Mouse (Mus musculus): ENCODE data around the gene 5031439G07Rik. TPM values are rescaled to one million over a fixed set of nuclear protein-coding genes. Genes with fewer than 3 reads are reported as not detected.

The 5031439G07Rik gene
- polyA plus RNA-seq, 1 experiment from 2014 or later = 5.0 TPM

DNA sequence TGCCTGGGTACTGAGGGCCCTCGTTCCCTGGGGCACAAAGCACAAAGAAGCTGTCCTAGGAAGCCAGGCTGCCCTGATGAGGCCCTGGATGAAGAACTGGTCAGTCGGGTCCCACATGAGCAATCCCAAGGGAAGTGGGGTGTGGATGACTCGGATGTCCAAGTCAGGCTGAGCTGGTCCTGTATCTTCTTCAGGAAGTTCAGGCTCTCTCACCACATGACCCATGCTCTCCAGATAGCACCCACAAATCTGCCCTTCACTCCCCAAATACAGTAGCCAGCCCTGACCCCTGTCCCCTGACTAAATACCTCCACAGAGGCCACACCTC is 14.8 kb downstream of the 5031439G07Rik start:
- Histone ChIP-seq H3K36me3 (no peaks in the 10 kb centered on the region), H3K4me2 (no peak overlapping the region), H3K9ac (no peak overlapping the region), H3K4me3 (no peak overlapping the region), H3K27me3 (no peaks in the 10 kb centered on the region), H3K4me1 (replicated peaks) (peaks cover 4% of the 10 kb centered on the region; the same call in 1 of the 2 replicates), H3K9me3 (replicated peaks) (no peaks in the 10 kb centered on the region), H3K27ac (no peak overlapping the region)
- 73% methylated on average over 3 of the region's 3 CpGs for WGBS
- no peak for ATAC-seq (replicated peaks; ENCODE audit: insufficient number of reproducible peaks, insufficient read depth, low FRiP score, low read depth)

DNA sequence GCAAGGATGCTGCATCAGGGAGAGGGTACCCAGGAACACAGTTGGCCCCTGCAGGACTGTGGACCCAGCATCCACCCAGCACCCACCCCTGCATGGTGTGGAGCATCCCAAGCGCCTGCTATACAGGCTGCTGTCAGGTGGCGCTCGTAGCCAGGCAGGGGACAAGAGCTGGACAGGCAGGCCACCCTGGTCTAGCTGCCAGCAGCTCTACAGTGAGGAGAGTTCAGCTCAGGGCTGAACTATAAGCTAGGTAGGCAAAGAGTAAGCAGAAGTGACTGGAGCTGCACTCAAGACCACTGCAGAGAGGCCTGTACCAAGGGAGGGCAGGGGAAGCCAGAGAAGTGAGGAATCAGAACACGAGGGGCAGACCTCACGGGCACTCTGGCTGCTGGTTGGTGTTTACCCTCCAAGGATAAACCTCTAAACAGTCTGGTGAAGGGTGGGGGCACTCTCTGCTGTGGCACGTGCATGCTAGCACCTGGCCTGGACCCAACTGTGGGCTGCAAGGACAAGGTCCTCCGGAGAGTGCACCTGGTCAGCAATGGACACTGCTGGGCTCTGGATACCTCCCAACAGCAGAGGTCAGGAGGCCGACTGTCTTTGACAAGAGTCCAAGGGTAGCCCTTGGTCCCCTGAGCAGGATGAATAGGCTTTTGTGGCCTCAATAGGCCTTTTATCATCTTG is 15.3 kb downstream of the 5031439G07Rik start:
- Histone ChIP-seq H3K4me3 (no peak overlapping the region), H3K27ac (no peak overlapping the region), H3K36me3 (no peaks in the 10 kb centered on the region), H3K4me1 (replicated peaks) (peaks cover 4% of the 10 kb centered on the region; the same call in 1 of the 2 replicates), H3K9ac (no peak overlapping the region), H3K27me3 (no peaks in the 10 kb centered on the region), H3K4me2 (no peak overlapping the region), H3K9me3 (replicated peaks) (no peaks in the 10 kb centered on the region)
- ATAC-seq (replicated peaks; ENCODE audit: insufficient number of reproducible peaks, insufficient read depth, low FRiP score, low read depth) = no peak
- 73% methylated on average over 8 of the region's 8 CpGs for WGBS

DNA sequence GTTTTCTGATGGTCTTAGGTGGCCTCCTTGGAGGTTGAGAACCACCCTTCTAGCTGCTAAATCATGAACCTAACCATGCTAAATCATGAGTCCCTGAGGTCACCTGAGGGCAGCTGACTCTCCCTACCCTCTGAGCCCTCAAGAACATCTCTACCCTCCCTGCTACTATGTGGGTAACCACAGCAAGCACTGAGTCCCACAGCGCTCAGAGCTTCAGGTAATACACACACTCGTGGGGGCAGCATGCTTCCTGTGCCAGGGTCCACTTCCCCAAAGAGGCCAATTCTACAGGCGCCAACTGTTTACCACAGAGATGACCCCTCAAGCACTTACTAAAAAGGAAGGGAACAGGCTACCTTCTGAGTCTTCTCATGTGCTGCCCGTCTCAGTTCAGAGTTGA is 19.8 kb downstream of the 5031439G07Rik start:
- no peak overlapping the region for H3K27ac ChIP-seq
- H3K9me3 ChIP-seq (replicated peaks) = no peaks in the 10 kb centered on the region
- H3K4me2 ChIP-seq = no peak overlapping the region
- ATAC-seq (replicated peaks; ENCODE audit: insufficient number of reproducible peaks, insufficient read depth, low FRiP score, low read depth) = no peak
- no peak overlapping the region for H3K4me3 ChIP-seq
- H3K36me3 ChIP-seq = no peaks in the 10 kb centered on the region
- no peaks in the 10 kb centered on the region for H3K4me1 ChIP-seq (replicated peaks)
- H3K9ac ChIP-seq = no peak overlapping the region
- H3K27me3 ChIP-seq = no peaks in the 10 kb centered on the region
- 72% methylated on average over 4 of the region's 4 CpGs for WGBS

DNA sequence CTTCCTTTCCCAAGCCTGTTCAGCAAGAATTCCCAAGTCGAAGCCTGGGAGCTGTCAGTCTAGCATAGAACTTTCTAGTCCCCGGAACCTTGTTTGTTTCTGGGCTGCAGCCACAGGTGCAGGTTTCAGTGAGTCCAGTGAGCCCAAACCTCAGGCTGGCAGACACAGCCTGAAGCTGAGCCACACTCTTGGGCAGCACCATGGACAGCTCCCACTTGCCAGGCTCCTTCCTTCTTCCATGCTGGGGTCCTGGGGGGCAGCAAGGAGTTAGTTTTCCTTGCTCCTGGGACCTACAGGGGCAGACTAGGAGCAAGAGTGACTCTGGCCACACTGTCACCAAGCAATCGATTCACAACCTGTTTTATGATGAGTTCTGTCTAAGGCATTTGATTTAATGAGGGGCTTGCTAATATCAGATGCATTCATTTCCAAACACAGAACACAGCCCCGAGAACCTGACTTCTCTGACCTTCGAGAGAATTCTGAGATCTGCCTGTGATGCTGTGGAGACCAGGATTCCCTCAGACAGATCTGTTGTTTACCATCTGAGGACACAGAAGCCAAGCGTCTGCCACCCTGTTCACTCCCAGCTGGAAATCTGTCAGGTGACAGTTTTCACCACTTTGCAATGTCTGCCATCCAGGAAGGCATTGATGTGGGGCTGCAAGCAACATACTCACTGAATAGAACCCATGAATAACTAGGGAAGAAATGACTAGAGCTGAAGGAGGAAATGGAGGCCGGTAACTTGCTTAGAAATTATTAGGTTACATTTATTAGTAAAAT is 22.6 kb downstream of the 5031439G07Rik start:
- Histone ChIP-seq H3K36me3 (no peaks in the 10 kb centered on the region), H3K27me3 (no peaks in the 10 kb centered on the region), H3K4me2 (no peak overlapping the region), H3K9ac (no peak overlapping the region), H3K27ac (no peak overlapping the region), H3K4me1 (replicated peaks) (no peaks in the 10 kb centered on the region; the same call in 1 of the 2 replicates), H3K4me3 (no peak overlapping the region), H3K9me3 (replicated peaks) (no peaks in the 10 kb centered on the region)
- WGBS = 47% methylated on average over 7 of the region's 7 CpGs
- ATAC-seq (replicated peaks; ENCODE audit: insufficient number of reproducible peaks, insufficient read depth, low FRiP score, low read depth) = no peak

DNA sequence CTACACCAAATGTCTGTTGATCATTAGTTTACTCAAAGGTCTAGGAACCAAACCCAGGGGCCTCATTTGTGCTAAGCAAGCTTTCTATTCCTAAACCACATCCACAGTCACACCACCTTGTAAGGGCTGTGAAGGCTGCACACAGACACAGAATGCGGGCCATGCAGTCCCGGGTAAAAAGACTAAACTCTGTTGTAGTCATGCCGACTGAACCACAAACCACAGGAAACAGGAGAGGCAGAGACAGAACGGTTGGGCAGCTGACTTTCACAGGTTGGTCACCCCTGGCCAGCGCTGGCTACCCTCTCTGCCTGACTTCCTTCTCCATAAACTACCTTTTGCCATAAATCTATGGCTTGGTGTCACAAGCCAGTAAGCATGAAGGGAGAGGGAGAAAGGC is 23.6 kb downstream of the 5031439G07Rik start:
- no peak overlapping the region for H3K9ac ChIP-seq
- no peak overlapping the region for H3K27ac ChIP-seq
- H3K4me2 ChIP-seq = no peak overlapping the region
- H3K9me3 ChIP-seq (replicated peaks) = no peaks in the 10 kb centered on the region
- H3K36me3 ChIP-seq = no peaks in the 10 kb centered on the region
- H3K4me3 ChIP-seq = no peak overlapping the region
- no peak for ATAC-seq (replicated peaks; ENCODE audit: insufficient number of reproducible peaks, insufficient read depth, low FRiP score, low read depth)
- no peaks in the 10 kb centered on the region; the same call in 1 of the 2 replicates for H3K4me1 ChIP-seq (replicated peaks)
- no peaks in the 10 kb centered on the region for H3K27me3 ChIP-seq
- 74% methylated on average over 5 of the region's 5 CpGs for WGBS

DNA sequence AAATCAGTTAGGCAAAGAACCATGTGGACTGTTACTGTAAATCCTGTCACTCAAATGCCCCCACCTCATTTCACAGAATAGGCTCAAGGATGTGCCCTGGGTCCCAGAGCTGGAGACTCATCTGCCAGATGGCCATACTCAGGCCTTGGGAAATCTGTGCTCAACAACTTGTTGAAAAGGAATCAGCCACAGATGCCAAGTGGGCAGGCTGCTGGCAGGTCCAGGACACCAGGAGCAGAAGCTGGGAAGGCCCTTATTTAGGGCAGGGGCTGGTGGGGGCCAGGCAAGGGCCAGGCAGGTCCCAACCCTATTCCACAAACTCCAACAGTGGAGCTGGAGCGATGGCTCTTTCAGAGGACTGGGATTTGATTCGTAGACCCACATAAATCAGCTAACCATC is 25.8 kb downstream of the 5031439G07Rik start:
- WGBS = 81% methylated on average over 2 of the region's 2 CpGs
- no peaks in the 10 kb centered on the region for H3K36me3 ChIP-seq
- H3K4me2 ChIP-seq = no peak overlapping the region
- ATAC-seq (replicated peaks; ENCODE audit: insufficient number of reproducible peaks, insufficient read depth, low FRiP score, low read depth) = no peak
- no peak overlapping the region for H3K9ac ChIP-seq
- no peaks in the 10 kb centered on the region for H3K27me3 ChIP-seq
- no peak overlapping the region for H3K27ac ChIP-seq
- H3K4me3 ChIP-seq = no peak overlapping the region
- no peaks in the 10 kb centered on the region; the same call in none of the 2 replicates for H3K4me1 ChIP-seq (replicated peaks)
- no peaks in the 10 kb centered on the region for H3K9me3 ChIP-seq (replicated peaks)

DNA sequence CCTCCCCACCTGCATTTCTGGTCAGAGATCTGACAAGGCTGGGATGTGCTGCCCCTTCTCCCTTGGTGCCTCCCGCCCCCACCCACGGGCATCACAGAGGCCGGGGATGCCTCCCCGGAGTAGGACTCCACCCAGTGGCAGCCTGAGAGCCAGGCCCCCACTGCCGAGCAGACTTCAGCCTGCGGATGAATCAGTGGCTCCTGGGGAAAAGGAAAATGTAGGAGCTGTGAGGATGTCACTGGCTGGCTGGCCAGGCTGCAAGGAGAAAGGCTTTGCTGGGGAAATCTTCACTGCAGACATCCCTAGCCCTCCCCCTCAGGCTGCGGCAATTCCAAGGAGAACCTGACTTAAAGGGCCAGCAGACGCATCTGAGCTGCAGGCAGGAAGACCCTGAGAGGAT is 27.7 kb downstream of the 5031439G07Rik start:
- H3K36me3 ChIP-seq = no peaks in the 10 kb centered on the region
- H3K4me3 ChIP-seq = no peak overlapping the region
- no peak overlapping the region for H3K27ac ChIP-seq
- no peak for ATAC-seq (replicated peaks; ENCODE audit: insufficient number of reproducible peaks, insufficient read depth, low FRiP score, low read depth)
- no peaks in the 10 kb centered on the region for H3K9me3 ChIP-seq (replicated peaks)
- no peaks in the 10 kb centered on the region; the same call in none of the 2 replicates for H3K4me1 ChIP-seq (replicated peaks)
- 35% methylated on average over 8 of the region's 8 CpGs for WGBS
- H3K9ac ChIP-seq = no peak overlapping the region
- H3K4me2 ChIP-seq = no peak overlapping the region
- H3K27me3 ChIP-seq = no peaks in the 10 kb centered on the region

DNA sequence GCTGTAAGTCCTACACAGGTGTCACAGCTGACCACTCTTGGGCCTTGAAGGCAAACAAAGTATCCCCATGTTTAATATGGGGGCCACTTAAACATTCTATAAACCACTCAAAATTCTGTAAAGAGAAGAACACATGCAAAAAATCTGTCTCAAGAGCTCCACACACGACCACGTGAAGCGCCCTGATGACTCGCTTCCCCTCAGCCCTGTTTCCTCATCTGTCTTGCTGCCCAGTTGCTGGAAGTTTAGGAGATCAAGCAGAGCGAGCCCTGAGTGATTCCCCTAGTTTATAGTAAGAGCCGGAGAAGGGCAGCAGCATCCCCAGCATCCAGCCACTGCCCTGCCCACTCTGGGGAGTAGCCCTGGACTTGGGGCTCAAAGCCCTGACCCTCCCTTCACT is 28.5 kb downstream of the 5031439G07Rik start:
- no peaks in the 10 kb centered on the region for H3K36me3 ChIP-seq
- H3K4me1 ChIP-seq (replicated peaks) = no peaks in the 10 kb centered on the region; the same call in none of the 2 replicates
- no peaks in the 10 kb centered on the region for H3K9me3 ChIP-seq (replicated peaks)
- no peak overlapping the region for H3K4me2 ChIP-seq
- no peak overlapping the region for H3K9ac ChIP-seq
- H3K27ac ChIP-seq = no peak overlapping the region
- ATAC-seq (replicated peaks; ENCODE audit: insufficient number of reproducible peaks, insufficient read depth, low FRiP score, low read depth) = no peak
- no peak overlapping the region for H3K4me3 ChIP-seq
- H3K27me3 ChIP-seq = no peaks in the 10 kb centered on the region
- WGBS = 79% methylated on average over 6 of the region's 6 CpGs

DNA sequence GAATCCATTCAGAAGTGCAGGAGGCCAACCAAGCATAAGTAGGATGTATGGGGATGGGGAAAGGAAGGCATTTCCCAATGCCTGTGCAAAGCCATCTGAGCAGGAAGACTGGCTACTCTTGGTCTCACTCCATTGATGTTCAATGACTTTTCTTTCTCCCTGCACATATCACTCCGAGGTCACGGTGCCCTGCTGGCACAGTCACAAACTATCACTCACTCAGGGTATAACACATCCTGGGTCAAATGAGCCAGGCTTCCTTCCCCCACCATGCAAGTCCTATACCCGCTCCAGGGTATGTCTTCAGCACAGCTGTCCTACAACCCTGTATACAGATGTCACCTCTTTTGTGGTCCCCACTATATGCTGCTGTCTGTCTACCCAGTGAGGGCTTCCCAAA is 30.0 kb downstream of the 5031439G07Rik start:
- no peak overlapping the region for H3K4me2 ChIP-seq
- H3K36me3 ChIP-seq = 0 out of 2 replicates have a peak, but pooled peaks cover 4% of the 10 kb centered on the region
- ATAC-seq (replicated peaks; ENCODE audit: insufficient number of reproducible peaks, insufficient read depth, low FRiP score, low read depth) = no peak
- H3K27me3 ChIP-seq = no peaks in the 10 kb centered on the region
- H3K4me1 ChIP-seq (replicated peaks) = no peaks in the 10 kb centered on the region; the same call in none of the 2 replicates
- H3K9ac ChIP-seq = no peak overlapping the region
- H3K27ac ChIP-seq = no peak overlapping the region
- H3K9me3 ChIP-seq (replicated peaks) = no peaks in the 10 kb centered on the region
- 91% methylated on average over 3 of the region's 3 CpGs for WGBS
- no peak overlapping the region for H3K4me3 ChIP-seq

DNA sequence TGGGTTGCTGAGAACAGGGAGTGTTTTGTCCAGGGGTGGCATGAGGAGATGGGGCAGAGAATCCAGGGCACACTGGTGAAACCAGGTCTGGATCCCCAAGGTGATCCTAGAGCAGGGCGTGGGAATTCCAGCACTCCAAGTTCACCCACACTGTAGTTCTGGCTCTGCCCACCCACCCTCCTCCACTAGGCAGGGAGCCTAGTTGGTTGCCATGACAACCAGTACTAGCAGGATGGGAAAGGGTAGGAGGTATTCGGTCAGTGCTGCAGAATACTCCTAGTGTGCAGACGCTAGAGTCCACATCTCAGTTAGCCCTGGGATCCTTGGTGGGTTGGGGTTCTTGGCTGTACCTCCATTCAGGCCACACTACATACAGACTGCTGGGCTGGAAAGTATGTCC is 30.5 kb downstream of the 5031439G07Rik start:
- no peaks in the 10 kb centered on the region; the same call in none of the 2 replicates for H3K4me1 ChIP-seq (replicated peaks)
- no peak overlapping the region for H3K4me3 ChIP-seq
- no peak overlapping the region for H3K27ac ChIP-seq
- H3K9ac ChIP-seq = no peak overlapping the region
- peaks cover 4% of the 10 kb centered on the region; the same call in 1 of the 2 replicates for H3K36me3 ChIP-seq
- H3K4me2 ChIP-seq = no peak overlapping the region
- 0 out of 2 replicates have a peak, but pooled peaks have one; percentile 36 for ATAC-seq (replicated peaks; ENCODE audit: insufficient number of reproducible peaks, insufficient read depth, low FRiP score, low read depth)
- H3K27me3 ChIP-seq = no peaks in the 10 kb centered on the region
- WGBS = 59% methylated on average over 3 of the region's 3 CpGs
- H3K9me3 ChIP-seq (replicated peaks) = no peaks in the 10 kb centered on the region

DNA sequence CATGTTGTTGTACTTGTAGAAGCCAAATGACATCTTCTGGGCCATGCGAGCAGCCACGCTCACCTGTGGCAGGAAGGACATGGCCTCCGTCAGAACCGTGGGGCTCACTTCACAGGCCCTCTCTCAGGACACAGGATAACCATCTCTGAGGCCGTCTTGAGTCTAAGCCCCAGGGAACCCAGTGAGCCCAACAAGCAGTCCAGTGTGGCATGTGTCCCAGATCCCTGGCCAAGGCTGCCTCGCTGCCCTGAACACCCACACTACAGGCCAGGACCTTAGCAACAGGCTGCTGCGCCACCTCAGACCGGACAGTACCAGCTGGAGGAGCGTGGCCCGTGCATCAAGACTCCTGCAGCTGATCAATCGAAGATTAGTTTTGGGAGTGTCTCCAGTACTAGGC is 35.1 kb downstream of the 5031439G07Rik start:
- 90% methylated on average over 11 of the region's 11 CpGs for WGBS
- H3K4me3 ChIP-seq = no peak overlapping the region
- peaks cover 10% of the 10 kb centered on the region for H3K4me1 ChIP-seq (replicated peaks)
- peaks cover 15% of the 10 kb centered on the region; the same call in 1 of the 2 replicates for H3K36me3 ChIP-seq
- H3K27me3 ChIP-seq = no peaks in the 10 kb centered on the region
- no peaks in the 10 kb centered on the region for H3K9me3 ChIP-seq (replicated peaks)
- H3K4me2 ChIP-seq = no peak overlapping the region
- no peak for ATAC-seq (replicated peaks; ENCODE audit: insufficient number of reproducible peaks, insufficient read depth, low FRiP score, low read depth)
- no peak overlapping the region for H3K9ac ChIP-seq
- H3K27ac ChIP-seq = no peak overlapping the region
